8 mouse cellular contexts compared by ENCODE assay signal in genomic region chrX:112310804-112311530, GRCm38 (mm10). TPM values are rescaled to one million over a fixed set of nuclear protein-coding genes. Genes with fewer than 3 reads are reported as not detected.
A peak's percentile ranks its signal among the peaks of the same experiment; 100 is the strongest.
DNase-seq lines count a peak whose midpoint lies in the region; ATAC-seq lines count a peak whose summit lies in the region.

Gene Apool (plus strand): TSS chrX:112311334.

- no peaks in the 10 kb centered on the region for H3K4me1 ChIP-seq in forebrain, embryonic 14.5 days (ENCODE audit: control insufficient read depth, insufficient read depth, low read length)
- peaks cover 2% of the 10 kb centered on the region; the same call in 1 of the 2 replicates for H3K4me1 ChIP-seq in neural tube, embryonic 15.5 days

- peak; percentile 97 for ATAC-seq in forebrain, embryonic 14.5 days
- peak; percentile 95 for ATAC-seq in neural tube, embryonic 15.5 days (ENCODE audit: low FRiP score)

- intact Hi-C loops in heart, postnatal 14 days (cut with DNase I): no loop called here

- peak; percentile 86 for DNase-seq in ES-CJ7 (ENCODE audit: low read depth, low spot score)
- DNase-seq in cerebellum, adult 11 months: peak; percentile 73
- DNase-seq in forebrain, embryonic 14.5 days (ENCODE audit: low spot score): peak; percentile 83
- peak; percentile 84 to 91 for DNase-seq in heart, postnatal 14 days
- peak; percentile 81 for DNase-seq in layer of hippocampus, adult 11-12 months (ENCODE audit: low spot score)
- peak; percentile 89 for DNase-seq in lung, adult 18-20 months
- DNase-seq in testis, postnatal 14 days (ENCODE audit: low spot score): peak; percentile 85

- H3K9ac ChIP-seq in forebrain, embryonic 14.5 days (ENCODE audit: low read length): peak within 1 kb of the TSS; percentile 58
- peak within 1 kb of the TSS; percentile 50 for H3K9ac ChIP-seq in neural tube, embryonic 15.5 days (replicated peaks)

- peak within 1 kb of the TSS; percentile 44 for H3K4me2 ChIP-seq in forebrain, embryonic 14.5 days (ENCODE audit: low read length)
- H3K4me2 ChIP-seq in neural tube, embryonic 15.5 days: peak within 1 kb of the TSS; percentile 54

- H3K27me3 ChIP-seq in forebrain, embryonic 14.5 days (replicated peaks; ENCODE audit: control insufficient read depth, insufficient read depth, low read length): no peaks in the 10 kb centered on the region
- H3K27me3 ChIP-seq in neural tube, embryonic 15.5 days (replicated peaks): no peaks in the 10 kb centered on the region

- peak within 1 kb of the TSS; percentile 47 for H3K4me3 ChIP-seq in forebrain, embryonic 14.5 days (ENCODE audit: low read depth, low read length)
- H3K4me3 ChIP-seq in neural tube, embryonic 15.5 days (replicated peaks): peak within 1 kb of the TSS; percentile 54

- no peaks in the 10 kb centered on the region for H3K9me3 ChIP-seq in forebrain, embryonic 14.5 days (replicated peaks; ENCODE audit: control insufficient read depth, low read length)
- H3K9me3 ChIP-seq in neural tube, embryonic 15.5 days (replicated peaks): no peaks in the 10 kb centered on the region

- WGBS in forebrain, embryonic 14.5 days: 33% methylated on average over 18 of the region's 18 CpGs
- WGBS in neural tube, embryonic 15.5 days: 27% methylated on average over 18 of the region's 18 CpGs

- no peaks in the 10 kb centered on the region for H3K36me3 ChIP-seq in forebrain, embryonic 14.5 days (ENCODE audit: control insufficient read depth, insufficient read depth, low read length)
- H3K36me3 ChIP-seq in neural tube, embryonic 15.5 days: no peaks in the 10 kb centered on the region

- no peak within 1 kb of the TSS for H3K27ac ChIP-seq in forebrain, embryonic 14.5 days (ENCODE audit: low read depth, low read length)
- peak within 1 kb of the TSS; percentile 45; the same call in 1 of the 2 replicates for H3K27ac ChIP-seq in neural tube, embryonic 15.5 days (replicated peaks)

RNA-seq across cellular contexts. Expression of gene Apool, which starts in this region (rescaled TPM):
- polyA plus RNA-seq in forebrain, embryonic 14.5 days (2014; fragmentation: Nextera tagmentation; extraction: Ambion mirVana): 25.9 and 32.2 TPM in 2 replicates
- total RNA-seq in heart, postnatal 14 days (2021): 10 to 100 TPM; 58.4 to 63.5 TPM
- 18.5 and 23.2 TPM in 2 replicates for polyA plus RNA-seq in neural tube, embryonic 15.5 days (2015; fragmentation: Nextera tagmentation; extraction: Ambion mirVana)
